Mouse (Mus musculus): Measurements from ENCODE around the gene Hivep2. TPM values are rescaled to one million over a fixed set of nuclear protein-coding genes. Genes with fewer than 3 reads are reported as not detected.

The Hivep2 gene
- polyA plus RNA-seq, 1 experiment from 2014 or later, result 8.9 TPM

GRCm38 (mm10) chr10:14064759-14065395, 99.0 kb downstream of the Hivep2 start:
- 83% methylated on average over 15 of the region's 15 CpGs for WGBS
- DNase-seq (ENCODE audit: low spot score), result no peak
- Histone ChIP-seq H3K9ac (ENCODE audit: low read depth, low read length) (no peak overlapping the region), H3K27ac (ENCODE audit: low read depth, low read length) (no peak overlapping the region), H3K4me2 (replicated peaks; ENCODE audit: low read depth, low read length) (no peak overlapping the region), H3K27me3 (ENCODE audit: control insufficient read depth, insufficient read depth, low read length) (no peaks in the 10 kb centered on the region), H3K36me3 (ENCODE audit: control insufficient read depth, insufficient read depth, low read length) (no peaks in the 10 kb centered on the region), H3K9me3 (ENCODE audit: control insufficient read depth, low read length) (no peaks in the 10 kb centered on the region), H3K4me1 (replicated peaks; ENCODE audit: control insufficient read depth, insufficient read depth, low read length) (no peaks in the 10 kb centered on the region), H3K4me3 (ENCODE audit: low read depth, low read length) (no peak overlapping the region)
- no peak for ATAC-seq (ENCODE audit: low FRiP score)

GRCm38 (mm10) chr10:14067802-14068201, 101.9 kb downstream of the Hivep2 start:
- H3K36me3 ChIP-seq (ENCODE audit: control insufficient read depth, insufficient read depth, low read length), result no peaks in the 10 kb centered on the region
- H3K27ac ChIP-seq (ENCODE audit: low read depth, low read length), result no peak overlapping the region
- no peaks in the 10 kb centered on the region for H3K9me3 ChIP-seq (ENCODE audit: control insufficient read depth, low read length)
- no peaks in the 10 kb centered on the region for H3K4me1 ChIP-seq (replicated peaks; ENCODE audit: control insufficient read depth, insufficient read depth, low read length)
- no peak overlapping the region for H3K4me2 ChIP-seq (replicated peaks; ENCODE audit: low read depth, low read length)
- DNase-seq (ENCODE audit: low spot score), result no peak
- WGBS, result 85% methylated on average over 4 of the region's 4 CpGs
- ATAC-seq (ENCODE audit: low FRiP score), result no peak
- H3K9ac ChIP-seq (ENCODE audit: low read depth, low read length), result no peak overlapping the region
- H3K4me3 ChIP-seq (ENCODE audit: low read depth, low read length), result no peak overlapping the region
- H3K27me3 ChIP-seq (ENCODE audit: control insufficient read depth, insufficient read depth, low read length), result no peaks in the 10 kb centered on the region

DNA sequence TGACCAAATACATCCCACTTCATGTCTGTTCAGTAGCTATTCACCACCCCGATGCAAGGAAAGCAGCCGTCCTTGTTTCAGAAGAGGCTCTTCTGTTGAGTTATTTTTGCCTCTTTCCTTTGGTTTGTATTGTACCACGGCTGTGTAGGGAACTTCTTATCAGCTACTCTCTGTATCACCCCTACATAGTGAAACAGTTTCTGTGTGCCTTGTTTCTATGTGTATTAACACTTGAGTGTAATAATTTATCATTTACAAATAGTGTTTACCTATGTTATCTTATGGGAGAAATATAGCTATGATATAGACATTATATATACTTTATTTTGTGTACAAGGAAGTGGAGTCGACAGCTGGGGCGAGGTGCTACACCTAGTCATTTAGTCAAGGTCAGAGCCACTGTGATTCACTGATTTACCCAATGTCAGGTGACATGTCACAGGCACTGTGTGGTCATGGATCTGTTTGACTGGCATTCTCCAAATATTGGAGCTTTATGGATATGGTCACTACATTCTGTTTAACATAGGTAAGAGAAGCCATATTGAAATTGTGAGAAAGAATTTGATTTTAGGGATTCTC, 104.7 kb downstream of the Hivep2 start:
- Histone ChIP-seq H3K36me3 (ENCODE audit: control insufficient read depth, insufficient read depth, low read length) (no peaks in the 10 kb centered on the region), H3K4me3 (ENCODE audit: low read depth, low read length) (no peak overlapping the region), H3K27me3 (ENCODE audit: control insufficient read depth, insufficient read depth, low read length) (no peaks in the 10 kb centered on the region), H3K4me1 (replicated peaks; ENCODE audit: control insufficient read depth, insufficient read depth, low read length) (no peaks in the 10 kb centered on the region), H3K9ac (ENCODE audit: low read depth, low read length) (no peak overlapping the region), H3K4me2 (replicated peaks; ENCODE audit: low read depth, low read length) (no peak overlapping the region), H3K27ac (ENCODE audit: low read depth, low read length) (no peak overlapping the region), H3K9me3 (ENCODE audit: control insufficient read depth, low read length) (no peaks in the 10 kb centered on the region)
- WGBS, result 88% methylated on average over 5 of the region's 5 CpGs
- ATAC-seq (ENCODE audit: low FRiP score) (no peak), DNase-seq (ENCODE audit: low spot score) (no peak)

- DNase-seq (ENCODE audit: low spot score) (no peak), ATAC-seq (ENCODE audit: low FRiP score) (no peak)
- WGBS, result 93% methylated on average over 3 of the region's 3 CpGs
Measured at GRCm38 (mm10) chr10:14072504-14072903, 106.6 kb downstream of the Hivep2 start.

GRCm38 (mm10) chr10:14075767-14076166, 109.9 kb downstream of the Hivep2 start:
- Histone ChIP-seq H3K9me3 (ENCODE audit: control insufficient read depth, low read length) (no peaks in the 10 kb centered on the region), H3K4me1 (replicated peaks; ENCODE audit: control insufficient read depth, insufficient read depth, low read length) (no peaks in the 10 kb centered on the region), H3K4me3 (ENCODE audit: low read depth, low read length) (no peak overlapping the region), H3K27ac (ENCODE audit: low read depth, low read length) (no peak overlapping the region), H3K4me2 (replicated peaks; ENCODE audit: low read depth, low read length) (no peak overlapping the region), H3K27me3 (ENCODE audit: control insufficient read depth, insufficient read depth, low read length) (no peaks in the 10 kb centered on the region), H3K36me3 (ENCODE audit: control insufficient read depth, insufficient read depth, low read length) (no peaks in the 10 kb centered on the region), H3K9ac (ENCODE audit: low read depth, low read length) (no peak overlapping the region)
- ATAC-seq (ENCODE audit: low FRiP score) (no peak), DNase-seq (ENCODE audit: low spot score) (no peak)
- 93% methylated on average over 5 of the region's 5 CpGs for WGBS

More at GRCm38 (mm10) chr10:14072504-14072903, 106.6 kb downstream of the Hivep2 start:
- Histone ChIP-seq H3K4me1 (replicated peaks; ENCODE audit: control insufficient read depth, insufficient read depth, low read length) (no peaks in the 10 kb centered on the region), H3K9ac (ENCODE audit: low read depth, low read length) (no peak overlapping the region), H3K27me3 (ENCODE audit: control insufficient read depth, insufficient read depth, low read length) (no peaks in the 10 kb centered on the region), H3K27ac (ENCODE audit: low read depth, low read length) (no peak overlapping the region), H3K4me2 (replicated peaks; ENCODE audit: low read depth, low read length) (no peak overlapping the region), H3K4me3 (ENCODE audit: low read depth, low read length) (no peak overlapping the region), H3K9me3 (ENCODE audit: control insufficient read depth, low read length) (no peaks in the 10 kb centered on the region), H3K36me3 (ENCODE audit: control insufficient read depth, insufficient read depth, low read length) (no peaks in the 10 kb centered on the region)

DNA sequence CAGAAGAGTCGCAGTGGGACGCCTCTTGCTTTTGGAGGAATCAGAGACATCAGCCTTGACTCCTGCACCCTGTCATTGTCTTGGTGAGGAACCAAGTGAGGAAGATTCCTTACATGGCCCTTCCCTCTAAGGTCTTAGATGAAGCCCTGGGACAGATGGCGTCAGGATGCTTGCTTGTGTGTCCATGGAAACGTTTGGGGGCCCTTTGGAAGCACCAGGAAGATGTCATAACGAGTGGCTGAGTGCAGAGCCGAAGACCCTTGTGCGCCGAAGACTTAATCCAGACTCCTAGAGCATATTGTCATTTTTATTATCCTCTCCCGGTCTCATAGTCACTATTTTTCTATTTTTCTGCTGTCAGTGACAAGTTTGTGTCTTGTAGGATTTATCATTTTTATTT, 111.0 kb downstream of the Hivep2 start:
- H3K27ac ChIP-seq (ENCODE audit: low read depth, low read length), result no peak overlapping the region
- H3K4me2 ChIP-seq (replicated peaks; ENCODE audit: low read depth, low read length), result no peak overlapping the region
- ATAC-seq (ENCODE audit: low FRiP score) (no peak), DNase-seq (ENCODE audit: low spot score) (no peak)
- no peaks in the 10 kb centered on the region for H3K36me3 ChIP-seq (ENCODE audit: control insufficient read depth, insufficient read depth, low read length)
- no peaks in the 10 kb centered on the region for H3K27me3 ChIP-seq (ENCODE audit: control insufficient read depth, insufficient read depth, low read length)
- H3K4me3 ChIP-seq (ENCODE audit: low read depth, low read length), result no peak overlapping the region
- 76% methylated on average over 9 of the region's 9 CpGs for WGBS
- H3K9ac ChIP-seq (ENCODE audit: low read depth, low read length), result no peak overlapping the region
- H3K4me1 ChIP-seq (replicated peaks; ENCODE audit: control insufficient read depth, insufficient read depth, low read length), result no peaks in the 10 kb centered on the region
- H3K9me3 ChIP-seq (ENCODE audit: control insufficient read depth, low read length), result no peaks in the 10 kb centered on the region

DNA sequence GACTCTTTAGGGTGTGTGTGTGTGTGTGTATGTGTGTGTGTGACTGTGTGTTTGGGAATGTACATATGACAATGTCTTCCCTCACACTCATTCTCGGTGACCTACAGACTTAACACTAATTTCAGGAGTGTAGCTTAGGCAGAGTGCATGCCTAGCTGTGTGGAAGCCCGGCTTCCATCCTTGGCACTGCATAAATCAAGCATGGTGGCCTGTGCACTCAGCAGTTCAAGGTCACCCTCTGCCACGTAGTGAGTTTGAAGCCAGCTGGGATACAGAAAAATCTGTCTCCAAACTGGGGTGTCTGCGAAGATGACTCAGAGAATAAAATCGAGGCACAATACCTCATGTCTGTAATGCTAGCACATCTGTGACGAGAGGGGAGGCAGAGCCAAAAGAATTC, 115.0 kb downstream of the Hivep2 start:
- Histone ChIP-seq H3K27ac (ENCODE audit: low read depth, low read length) (no peak overlapping the region), H3K9me3 (ENCODE audit: control insufficient read depth, low read length) (no peaks in the 10 kb centered on the region), H3K4me3 (ENCODE audit: low read depth, low read length) (no peak overlapping the region), H3K36me3 (ENCODE audit: control insufficient read depth, insufficient read depth, low read length) (no peaks in the 10 kb centered on the region), H3K4me1 (replicated peaks; ENCODE audit: control insufficient read depth, insufficient read depth, low read length) (no peaks in the 10 kb centered on the region), H3K27me3 (ENCODE audit: control insufficient read depth, insufficient read depth, low read length) (no peaks in the 10 kb centered on the region), H3K4me2 (replicated peaks; ENCODE audit: low read depth, low read length) (no peak overlapping the region), H3K9ac (ENCODE audit: low read depth, low read length) (no peak overlapping the region)
- no peak for DNase-seq (ENCODE audit: low spot score)
- 86% methylated on average over 6 of the region's 6 CpGs for WGBS
- ATAC-seq (ENCODE audit: low FRiP score), result no peak

DNA sequence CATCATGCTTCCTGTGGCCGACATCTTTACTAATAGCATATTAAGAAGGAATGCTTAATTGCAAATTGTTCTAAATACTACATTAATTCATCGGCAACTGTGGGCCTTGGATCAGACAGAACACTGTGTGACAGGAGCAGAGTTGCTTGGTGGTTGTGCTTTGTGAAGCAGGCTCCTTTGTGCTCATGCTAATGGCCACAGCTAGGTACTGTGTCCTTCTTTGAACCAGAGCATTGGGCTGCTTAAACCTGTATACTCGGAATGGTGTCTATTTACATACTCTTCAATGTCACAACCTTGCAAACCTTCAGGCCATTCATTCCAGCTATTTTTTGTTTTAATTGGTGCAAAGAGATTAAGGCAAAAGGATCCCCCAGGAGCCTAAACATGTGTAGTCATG, 115.9 kb downstream of the Hivep2 start:
- no peaks in the 10 kb centered on the region for H3K9me3 ChIP-seq (ENCODE audit: control insufficient read depth, low read length)
- H3K27me3 ChIP-seq (ENCODE audit: control insufficient read depth, insufficient read depth, low read length), result no peaks in the 10 kb centered on the region

GRCm38 (mm10) chr10:14082275-14082674, 116.4 kb downstream of the Hivep2 start:
- DNase-seq (ENCODE audit: low spot score) (no peak), ATAC-seq (ENCODE audit: low FRiP score) (no peak)
- Histone ChIP-seq H3K9ac (ENCODE audit: low read depth, low read length) (no peak overlapping the region), H3K27ac (ENCODE audit: low read depth, low read length) (no peak overlapping the region), H3K4me3 (ENCODE audit: low read depth, low read length) (no peak overlapping the region), H3K27me3 (ENCODE audit: control insufficient read depth, insufficient read depth, low read length) (no peaks in the 10 kb centered on the region), H3K9me3 (ENCODE audit: control insufficient read depth, low read length) (no peaks in the 10 kb centered on the region), H3K4me1 (replicated peaks; ENCODE audit: control insufficient read depth, insufficient read depth, low read length) (no peaks in the 10 kb centered on the region), H3K36me3 (ENCODE audit: control insufficient read depth, insufficient read depth, low read length) (no peaks in the 10 kb centered on the region), H3K4me2 (replicated peaks; ENCODE audit: low read depth, low read length) (no peak overlapping the region)
- WGBS, result 83% methylated on average over 3 of the region's 3 CpGs

More for the DNA sequence above, 115.9 kb downstream of the Hivep2 start:
- no peaks in the 10 kb centered on the region for H3K4me1 ChIP-seq (replicated peaks; ENCODE audit: control insufficient read depth, insufficient read depth, low read length)
- 72% methylated on average over 3 of the region's 3 CpGs for WGBS
- H3K36me3 ChIP-seq (ENCODE audit: control insufficient read depth, insufficient read depth, low read length), result no peaks in the 10 kb centered on the region
- DNase-seq (ENCODE audit: low spot score) (no peak), ATAC-seq (ENCODE audit: low FRiP score) (no peak)
- H3K4me3 ChIP-seq (ENCODE audit: low read depth, low read length), result no peak overlapping the region
- no peak overlapping the region for H3K4me2 ChIP-seq (replicated peaks; ENCODE audit: low read depth, low read length)
- H3K9ac ChIP-seq (ENCODE audit: low read depth, low read length), result no peak overlapping the region
- H3K27ac ChIP-seq (ENCODE audit: low read depth, low read length), result no peak overlapping the region

All from hindbrain, embryonic 11.5 days (tissue).